ENCODE assay signal across 9 mouse cellular contexts in genomic region chr15:77014431-77014830, GRCm38 (mm10). TPM values are rescaled to one million over a fixed set of nuclear protein-coding genes. Genes with fewer than 3 reads are reported as not detected.
DNase-seq lines count a peak whose midpoint lies in the region; ATAC-seq and TF ChIP-seq lines count a peak whose summit lies in the region.
"Had no signal": no experiment of that assay in that cellular context is flagged by ENCODE, and none has a peak within 500 bp of the region (broad histone marks: within the 10 kb centered on the region; RNA-seq: fewer than 3 reads in every experiment).

No protein-coding gene starts in this region.

- TF ChIP-seq POLR2A in lung, adult 2 months (IDR thresholded peaks at IDR 0.05; ENCODE audit: borderline replicate concordance, extremely low read depth, low read depth, low read length) = no peak
- TF ChIP-seq POLR2A in myocyte (IDR thresholded peaks at IDR 0.05; ENCODE audit: insufficient read length, low read depth) = no peak

- H3K9ac ChIP-seq in lung, embryonic 14.5 days = no peak overlapping the region
- peak overlapping the region; percentile 51; the same call in 1 of the 2 replicates for H3K9ac ChIP-seq in hindbrain, embryonic 13.5 days
- H3K9ac ChIP-seq: liver, embryonic 14.5 days had no signal

- peak overlapping the region; percentile 52 for H3K4me2 ChIP-seq in lung, embryonic 14.5 days
- H3K4me2 ChIP-seq in hindbrain, embryonic 13.5 days = peak overlapping the region; percentile 34
- H3K4me2 ChIP-seq in myocyte (ENCODE audit: low read depth) = peak overlapping the region; percentile 40

- no peak overlapping the region for H3ac ChIP-seq in myocyte (ENCODE audit: control insufficient read depth, insufficient read length)

- ATAC-seq in lung, embryonic 14.5 days (ENCODE audit: insufficient read depth) = no peak; the same call in 1 of the 2 replicates
- no peak for ATAC-seq in hindbrain, embryonic 13.5 days (ENCODE audit: low FRiP score)

- H3K27me3 ChIP-seq in lung, embryonic 14.5 days (ENCODE audit: insufficient read depth, low read length) = no peaks in the 10 kb centered on the region
- H3K27me3 ChIP-seq in hindbrain, embryonic 13.5 days = no peaks in the 10 kb centered on the region
- H3K27me3 ChIP-seq in myocyte (ENCODE audit: control insufficient read depth, insufficient read depth, insufficient read length) = no peaks in the 10 kb centered on the region

- H3K9me3 ChIP-seq in lung, embryonic 14.5 days (ENCODE audit: low read depth, low read length) = no peaks in the 10 kb centered on the region
- H3K9me3 ChIP-seq in hindbrain, embryonic 13.5 days = no peaks in the 10 kb centered on the region

- H3K4me3 ChIP-seq in lung, embryonic 14.5 days (ENCODE audit: low read depth, low read length) = no peak overlapping the region
- H3K4me3 ChIP-seq in lung, adult 2 months (replicated peaks; ENCODE audit: extremely low read depth, low read depth, low read length) = no peak overlapping the region
- H3K4me3 ChIP-seq in hindbrain, embryonic 13.5 days = no peak overlapping the region
- H3K4me3 ChIP-seq in myocyte = no peak overlapping the region

- peaks cover 16% of the 10 kb centered on the region for H3K4me1 ChIP-seq in lung, embryonic 14.5 days (ENCODE audit: insufficient read depth)
- peaks cover 7% of the 10 kb centered on the region; the same call in 1 of the 2 replicates for H3K4me1 ChIP-seq in lung, adult 2 months (ENCODE audit: control insufficient read depth, insufficient read depth, low read length)
- peaks cover 21% of the 10 kb centered on the region for H3K4me1 ChIP-seq in hindbrain, embryonic 13.5 days (replicated peaks)

- H3K79me2 ChIP-seq in myocyte (ENCODE audit: control insufficient read depth, insufficient read depth) = no peaks in the 10 kb centered on the region

- TF ChIP-seq CTCF in lung, embryonic 14.5 days (IDR thresholded peaks at IDR 0.05; ENCODE audit: low read depth) = no peak
- no peak for TF ChIP-seq CTCF in lung, adult 2 months (IDR thresholded peaks at IDR 0.05; ENCODE audit: insufficient read depth, low read length)

- H3K36me3 ChIP-seq in lung, embryonic 14.5 days (ENCODE audit: insufficient read depth) = no peaks in the 10 kb centered on the region
- H3K36me3 ChIP-seq in hindbrain, embryonic 13.5 days = no peaks in the 10 kb centered on the region
- no peaks in the 10 kb centered on the region for H3K36me3 ChIP-seq in myocyte (ENCODE audit: control insufficient read depth, insufficient read depth)

- DNase-seq in embryo, embryonic 11 days = peak; percentile 13
- DNase-seq in embryo, embryonic 9.5 days (ENCODE audit: extremely low spot score) = no peak
- DNase-seq in lung, embryonic 14.5 days = peak; percentile 49
- DNase-seq in lung, adult 2 months = no peak
- no peak for DNase-seq in cerebellum, adult 8-10 months
- no peak for DNase-seq in cerebellum, postnatal 36 days

- 24% methylated on average over 6 of the region's 6 CpGs for WGBS in lung, embryonic 14.5 days
- 23% methylated on average over 6 of the region's 6 CpGs for WGBS in lung, adult 2 months
- WGBS in hindbrain, embryonic 13.5 days = 69% methylated on average over 6 of the region's 6 CpGs

- H3K27ac ChIP-seq in lung, embryonic 14.5 days (ENCODE audit: low read depth) = peak overlapping the region; percentile 50
- H3K27ac ChIP-seq in hindbrain, embryonic 13.5 days = peak overlapping the region; percentile 89
- H3K27ac ChIP-seq: liver, embryonic 14.5 days had no signal

TF ChIP-seq in myocyte, 11 proteins besides CTCF, POLR2A, EP300 and RAD21:
- TF ChIP-seq SRF (IDR thresholded peaks at IDR 0.05; ENCODE audit: control insufficient read depth, insufficient read length, low read depth) (no peak), E2F4 (IDR thresholded peaks at IDR 0.05; ENCODE audit: insufficient read depth) (no peak), MYOG (IDR thresholded peaks at IDR 0.05; ENCODE audit: control insufficient read depth in 1 of 3, insufficient read depth in 1 of 3, insufficient read length in 2 of 3, low read depth in 2 of 3) (no peak), POLR2AphosphoS2 (IDR thresholded peaks at IDR 0.05; ENCODE audit: insufficient read length, low read depth) (no peak), USF1 (IDR thresholded peaks at IDR 0.05; ENCODE audit: low read depth) (no peak)

RNA-seq across cellular contexts. Expression of gene Apol6, which starts 30.1 kb away (rescaled TPM):
- polyA plus RNA-seq in lung, embryonic 14.5 days (2014; fragmentation: Nextera tagmentation; extraction: Ambion mirVana) = 0.09 and 0.12 TPM in 2 replicates
- polyA plus RNA-seq in lung, adult 2 months (2012; rRNA removed) = 5.3 and 7.5 TPM in 2 replicates
- polyA plus RNA-seq in hindbrain, embryonic 13.5 days (2015; fragmentation: Nextera tagmentation; extraction: Ambion mirVana) = not detected in 2 replicates
- polyA plus RNA-seq in myocyte (2012; fragmentation: generic; extraction: Trizol) = 4.8 TPM

RNA-seq across cellular contexts. Expression of gene Mb, which starts 36.0 kb away (rescaled TPM):
- polyA plus RNA-seq in lung, embryonic 14.5 days (2014; fragmentation: Nextera tagmentation; extraction: Ambion mirVana) = 0.51 and 1.3 TPM in 2 replicates
- 88.1 and 320 TPM in 2 replicates for polyA plus RNA-seq in lung, adult 2 months (2012; rRNA removed)
- polyA plus RNA-seq in hindbrain, embryonic 13.5 days (2015; fragmentation: Nextera tagmentation; extraction: Ambion mirVana) = 0.44 and 0.62 TPM in 2 replicates
- 1,055 TPM for polyA plus RNA-seq in myocyte (2012; fragmentation: generic; extraction: Trizol)

Comparison
In these comparisons a context has a peak if more than half of its experiments do, and no peak if none do; other contexts are left out.
1. DNase-seq: peak in embryo, embryonic 11 days (single experiment) and lung, embryonic 14.5 days (single experiment); none in embryo, embryonic 9.5 days (single experiment), lung, adult 2 months (single experiment), cerebellum, adult 8-10 months (single experiment) and cerebellum, postnatal 36 days (0 of 2).
2. RNA of gene Mb, which starts 36.0 kb away (polyA plus RNA-seq): 1,055 TPM in myocyte (single experiment) and 88.1 to 320 TPM in lung, adult 2 months; 0.51 to 1.3 TPM in lung, embryonic 14.5 days and 0.44 to 0.62 TPM in hindbrain, embryonic 13.5 days; every median in the first group is over 10 times any median in the second.
3. Peak in every context shown above with its lines, with median percentiles within 50 percentile points of each other: H3K4me2 ChIP-seq.